Mouse (Mus musculus) kidney, postnatal 0 days (tissue): ENCODE data around the gene Hypk. TPM values are rescaled to one million over a fixed set of nuclear protein-coding genes. Genes with fewer than 3 reads are reported as not detected.
"Not testable (repeated sequence)": the region's sequence is repeated elsewhere in the genome, so short reads cannot be mapped to it uniquely, and the experiment has no call there.

Experiments
- ATAC-seq: fragments of 200-750 bp; cut with Nextera tagmentation; replicated peaks from 2 replicates; pipeline ENCODE4 v1.8.0; 2017; ENCODE audit warnings: low read depth, moderate number of reproducible peaks, moderate TSS enrichment, moderate library complexity; ENCODE audit not compliant: low FRiP score
- DNase-seq: peaks from one replicate; pipeline ENCODE4 v3.0.0-alpha.2; 2016; ENCODE audit warnings: low spot score
- H3K27ac ChIP-seq: fragments of 300-500 bp; sonication (generic); 2 replicates; pipeline ENCODE4 v1.5.1; 2014; ENCODE audit warnings: mild to moderate bottlenecking
- H3K27me3 ChIP-seq: fragments of 300-500 bp; sonication (generic); 2 replicates; pipeline ENCODE4 v1.6.1; 2014; ENCODE audit warnings: low read length, mixed read lengths; ENCODE audit not compliant: insufficient read depth
- H3K36me3 ChIP-seq: fragments of 300-500 bp; sonication (generic); 2 replicates; pipeline ENCODE4 v1.6.1; 2014; ENCODE audit warnings: low read length, mixed read lengths; ENCODE audit not compliant: insufficient read depth
- H3K4me1 ChIP-seq: fragments of 300-500 bp; sonication (generic); replicated peaks from 2 replicates; pipeline ENCODE4 v1.6.1; 2014; ENCODE audit warnings: antibody characterized with exemption, low read length, mixed read lengths; ENCODE audit not compliant: insufficient read depth
- H3K4me2 ChIP-seq: fragments of 300-500 bp; sonication (generic); 2 replicates; pipeline ENCODE4 v1.6.1; 2014; ENCODE audit warnings: mild to moderate bottlenecking, low read length, moderate library complexity, mixed read lengths
- H3K4me3 ChIP-seq: fragments of 300-500 bp; sonication (generic); replicated peaks from 2 replicates; pipeline ENCODE4 v1.5.1; 2014; ENCODE audit warnings: low read depth, low read length
- H3K9ac ChIP-seq: fragments of 300-500 bp; sonication (generic); 2 replicates; pipeline ENCODE4 v1.6.1; 2014; ENCODE audit warnings: low read depth, low read length
- H3K9me3 ChIP-seq: fragments of 300-500 bp; sonication (generic); replicated peaks from 2 replicates; pipeline ENCODE4 v1.6.1; 2016; ENCODE audit warnings: low read length, inconsistent platforms, mixed read lengths
- CTCF ChIP-seq: IDR thresholded peaks from 2 replicates; pipeline ENCODE4 v1.5.1; 2016; ENCODE audit warnings: antibody characterized with exemption, low read depth, mild to moderate bottlenecking, moderate library complexity
- WGBS: fragments of 180-500 bp; shearing (Covaris S2); extraction: QIAGEN DNeasy Blood & Tissue Kit; methylation state at CpG from one replicate; pipeline ENCODE4 v1.1.7; 2014; 5-methylcytosine and 5-hydroxymethylcytosine counted together
- microRNA-seq: library from miRNA; unstranded; fragments of <30 nt; microRNA quantifications from one replicate; pipeline ENCODE4, GENCODE M21; 2016
- polyA plus RNA-seq: library from polyadenylated mRNA; unstranded; fragments of >200 nt; fragmentation: Nextera tagmentation; extraction: Ambion mirVana; gene quantifications from 2 replicates; pipeline ENCODE4 v1.2.1, GENCODE M21; 2015

Gene Hypk
- polyA plus RNA-seq, 1 experiment from 2014 or later = 123 TPM

DNA sequence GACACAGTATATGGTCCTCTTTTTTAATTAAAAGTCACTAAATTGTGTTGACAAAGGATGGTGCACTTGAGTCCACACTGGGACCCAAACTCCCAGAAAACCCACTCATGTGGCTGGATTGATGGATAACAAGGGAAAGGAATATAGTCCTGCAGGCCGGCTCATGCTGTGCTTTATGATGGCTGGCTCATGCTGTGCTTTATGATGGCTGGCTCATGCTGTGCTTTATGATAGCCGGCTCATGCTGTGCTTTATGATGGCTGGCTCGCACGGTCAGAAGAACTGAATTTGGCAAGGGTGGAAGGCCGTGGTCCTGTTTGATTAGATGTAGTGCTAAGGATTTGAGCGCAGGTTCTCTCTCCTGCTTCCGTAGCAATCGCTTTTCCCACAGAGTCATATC, 30.5 kb downstream of the Hypk start:
- no peak for ATAC-seq
- Histone ChIP-seq H3K27ac (no peak overlapping the region), H3K4me2 (no peak overlapping the region), H3K9me3 (no peaks in the 10 kb centered on the region), H3K4me1 (no peaks in the 10 kb centered on the region), H3K36me3 (no peaks in the 10 kb centered on the region), H3K4me3 (no peak overlapping the region), H3K27me3 (no peaks in the 10 kb centered on the region), H3K9ac (no peak overlapping the region)
- TF ChIP-seq CTCF = no peak
- DNase-seq = no peak
- WGBS = 40% methylated on average over 8 of the region's 8 CpGs

GRCm38 (mm10) chr2:121484403-121484802, 31.3 kb downstream of the Hypk start:
- H3K9me3 ChIP-seq, ATAC-seq, H3K9ac ChIP-seq, H3K27ac ChIP-seq, DNase-seq, H3K4me3 ChIP-seq, H3K27me3 ChIP-seq, H3K4me1 ChIP-seq, H3K36me3 ChIP-seq, H3K4me2 ChIP-seq: not testable (repeated sequence)
- 78% methylated on average over 1 of the region's 2 CpGs for WGBS

- DNase-seq, H3K9me3 ChIP-seq, H3K4me2 ChIP-seq, H3K36me3 ChIP-seq, H3K27me3 ChIP-seq, H3K4me1 ChIP-seq, H3K9ac ChIP-seq, ATAC-seq, H3K4me3 ChIP-seq, H3K27ac ChIP-seq: not testable (repeated sequence)
- 92% methylated on average over 2 of the region's 6 CpGs for WGBS
These were observed 48.5 kb downstream of the Hypk start for GRCm38 (mm10) chr2:121501550-121501949.

DNA sequence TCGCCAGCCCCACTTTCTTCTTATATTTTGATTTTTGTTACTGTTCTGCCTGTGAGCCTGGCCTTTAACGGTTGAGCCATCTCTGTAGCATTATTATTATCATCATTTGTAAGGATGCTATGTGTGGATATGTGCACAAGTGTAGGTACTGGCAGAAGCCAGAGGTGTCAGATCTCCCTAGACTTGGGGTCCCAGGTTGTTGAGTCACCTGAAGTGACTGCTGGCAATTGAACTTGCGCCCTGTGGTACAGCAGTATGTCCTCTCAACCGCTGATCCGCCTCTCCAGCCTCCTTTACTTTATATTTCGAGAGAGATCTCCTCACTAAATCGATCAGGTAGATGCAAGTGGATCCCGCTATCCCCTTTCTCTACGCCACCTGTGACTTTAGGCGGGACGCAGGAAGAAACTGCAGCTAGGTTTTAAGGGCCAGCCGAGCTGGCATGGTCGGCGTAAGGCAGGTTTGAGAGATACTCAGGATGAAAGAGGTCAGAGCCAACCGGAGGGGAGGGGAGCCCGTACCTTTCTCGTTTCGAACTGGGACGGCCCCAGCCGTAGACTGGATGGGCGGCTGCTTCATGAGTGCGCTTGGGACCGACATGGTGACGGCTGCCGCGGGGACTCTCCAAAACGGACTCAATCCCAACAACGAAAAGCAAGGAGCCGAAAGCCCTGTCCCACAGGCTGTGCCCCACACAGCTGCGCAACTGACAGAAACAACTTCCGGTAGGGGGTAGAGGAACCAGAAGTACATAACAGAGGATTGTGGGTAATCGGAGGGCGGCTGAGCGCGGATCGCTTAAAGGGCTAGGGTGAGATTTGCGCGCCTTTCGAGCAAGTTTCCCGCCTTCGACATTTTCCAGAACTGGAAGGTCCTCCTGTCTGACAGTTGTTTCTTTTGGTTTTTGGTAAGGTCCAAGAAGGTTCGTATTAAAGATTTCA, 53.1 kb downstream of the Hypk start, which contains the start of the genes Mfap1a and Wdr76:
Mfap1a (minus strand) TSS at position 724 of the 941 bp plus-strand sequence.
Wdr76 (plus strand) TSS at position 782 of the 941 bp plus-strand sequence.
- not testable (repeated sequence) for H3K27me3 ChIP-seq, H3K9me3 ChIP-seq, H3K4me1 ChIP-seq, H3K36me3 ChIP-seq
- peak within 1 kb of the TSS; percentile 71 for H3K9ac ChIP-seq
- ATAC-seq (peak; percentile 91), DNase-seq (peak; percentile 98)
- WGBS = 3% methylated on average over 38 of the region's 42 CpGs
- peak within 1 kb of the TSS; percentile 54 for H3K4me2 ChIP-seq
- peak; percentile 23; the same call in 1 of the 2 replicates for TF ChIP-seq CTCF
- H3K27ac ChIP-seq = peak within 1 kb of the TSS; percentile 76
- peak within 1 kb of the TSS; percentile 55 for H3K4me3 ChIP-seq

GRCm38 (mm10) chr2:121507173-121507950, 54.3 kb downstream of the Hypk start:
- no peak for TF ChIP-seq CTCF
- peaks cover 6% of the 10 kb centered on the region for H3K4me1 ChIP-seq
- H3K9ac ChIP-seq = peak overlapping the region; percentile 9; the same call in 1 of the 2 replicates
- WGBS = 6% methylated on average over 12 of the region's 12 CpGs
- DNase-seq (peak; percentile 4), ATAC-seq (no peak)
- no peaks in the 10 kb centered on the region for H3K27me3 ChIP-seq
- no peak overlapping the region for H3K27ac ChIP-seq
- peak overlapping the region; percentile 55 for H3K4me3 ChIP-seq
- no peaks in the 10 kb centered on the region for H3K9me3 ChIP-seq
- H3K4me2 ChIP-seq = peak overlapping the region; percentile 54
- 0 out of 2 replicates have a peak, but pooled peaks cover 4% of the 10 kb centered on the region for H3K36me3 ChIP-seq

- Histone ChIP-seq H3K27me3 (no peaks in the 10 kb centered on the region), H3K27ac (no peak overlapping the region), H3K4me2 (peak overlapping the region; percentile 54), H3K4me3 (peak overlapping the region; percentile 55; the same call in 1 of the 2 replicates), H3K9me3 (no peaks in the 10 kb centered on the region), H3K9ac (no peak overlapping the region), H3K4me1 (peaks cover 6% of the 10 kb centered on the region), H3K36me3 (0 out of 2 replicates have a peak, but pooled peaks cover 4% of the 10 kb centered on the region)
- 70% methylated on average over 2 of the region's 2 CpGs for WGBS
- no peak for TF ChIP-seq CTCF
- no peak for DNase-seq
- no peak for ATAC-seq
These were observed 54.9 kb downstream of the Hypk start for GRCm38 (mm10) chr2:121507951-121508330.

Small RNA genes lying within 50 kb of the gene (microRNA-seq; reads per million reads assigned to microRNA genes)
- gene Gm22953 = not detected

Other genes with a start within 250 kb of the Hypk start
- 24.4 and 24.9 TPM in 2 replicates for gene Trp53bp1, start 181.9 kb upstream of the Hypk start, polyA plus RNA-seq
- gene Map1a, start 163.7 kb upstream of the Hypk start, polyA plus RNA-seq = 0.93 and 1.3 TPM in 2 replicates
- 13.1 and 14.0 TPM in 2 replicates for gene Ppip5k1, start 97.9 kb upstream of the Hypk start, polyA plus RNA-seq
- 63.1 and 70.4 TPM in 2 replicates for gene Ckmt1, start 95.6 kb upstream of the Hypk start, polyA plus RNA-seq
- not detected in 2 replicates for gene Strc, start 66.1 kb upstream of the Hypk start, polyA plus RNA-seq
- 506 and 575 TPM in 2 replicates for gene Pdia3, start 39.5 kb upstream of the Hypk start, polyA plus RNA-seq
- 1.7 and 2.4 TPM in 2 replicates for gene Catsper2, start 39.5 kb upstream of the Hypk start, polyA plus RNA-seq
- gene Ell3, start 9.0 kb upstream of the Hypk start, polyA plus RNA-seq = 13.9 and 15.3 TPM in 2 replicates
- 520 and 562 TPM in 2 replicates for gene Serf2, start 4.1 kb upstream of the Hypk start, polyA plus RNA-seq
- gene Serinc4, start 3.5 kb downstream of the Hypk start, polyA plus RNA-seq = 0.20 and 0.28 TPM in 2 replicates
- 43.2 and 45.8 TPM in 2 replicates for gene Mfap1b, start 20.8 kb downstream of the Hypk start, polyA plus RNA-seq
- 16.6 and 18.8 TPM in 2 replicates for gene Mfap1a, start 53.4 kb downstream of the Hypk start, polyA plus RNA-seq
- gene Wdr76, start 53.4 kb downstream of the Hypk start, polyA plus RNA-seq = 5.3 and 5.5 TPM in 2 replicates